Mouse (Mus musculus): ENCODE measurements at regions not wholly inside any gene's neighbourhood (a gene's known extent, or its start where the extent isn't known, plus 50 kb on each side); places are given as distances from the start of the nearest gene placed in this dataset.

- Histone ChIP-seq H3K4me3 (ENCODE audit: low read depth, low read length) (no peak overlapping the region), H3K9ac (replicated peaks) (no peak overlapping the region), H3K4me1 (ENCODE audit: insufficient read depth) (peaks cover 5% of the 10 kb centered on the region), H3K27me3 (ENCODE audit: insufficient read depth, low read length) (no peaks in the 10 kb centered on the region), H3K36me3 (replicated peaks; ENCODE audit: insufficient read depth, low read length) (no peaks in the 10 kb centered on the region), H3K27ac (ENCODE audit: low read depth) (peak overlapping the region; percentile 1; the same call in 1 of the 2 replicates), H3K9me3 (ENCODE audit: low read length) (no peaks in the 10 kb centered on the region), H3K4me2 (ENCODE audit: low read depth, low read length) (no peak overlapping the region)
- TF ChIP-seq CTCF (IDR thresholded peaks at IDR 0.05; ENCODE audit: low read depth) = no peak
- TF ChIP-seq EP300 (IDR thresholded peaks at IDR 0.05; ENCODE audit: low read depth) = no peak
- ATAC-seq (no peak), DNase-seq (no peak)
- WGBS (ENCODE audit: insufficient replicate concordance) = 77% methylated on average over 7 of the region's 7 CpGs
These were observed 1248.8 kb upstream of the A1bg start for GRCm38 (mm10) chr15:62171632-62172031.

- 46% methylated on average over 2 of the region's 2 CpGs for WGBS (ENCODE audit: insufficient replicate concordance)
- Histone ChIP-seq H3K9ac (replicated peaks) (no peak overlapping the region), H3K4me3 (ENCODE audit: low read depth, low read length) (no peak overlapping the region), H3K4me1 (ENCODE audit: insufficient read depth) (peaks cover 5% of the 10 kb centered on the region), H3K27me3 (ENCODE audit: insufficient read depth, low read length) (no peaks in the 10 kb centered on the region), H3K4me2 (ENCODE audit: low read depth, low read length) (no peak overlapping the region), H3K9me3 (ENCODE audit: low read length) (no peaks in the 10 kb centered on the region), H3K36me3 (replicated peaks; ENCODE audit: insufficient read depth, low read length) (no peaks in the 10 kb centered on the region), H3K27ac (ENCODE audit: low read depth) (peak overlapping the region; percentile 1; the same call in 1 of the 2 replicates)
- TF ChIP-seq EP300 (IDR thresholded peaks at IDR 0.05; ENCODE audit: low read depth) (no peak), CTCF (IDR thresholded peaks at IDR 0.05; ENCODE audit: low read depth) (no peak)
- no peak for DNase-seq
- no peak for ATAC-seq
These were observed 1248.4 kb upstream of the A1bg start for GRCm38 (mm10) chr15:62171167-62171566.

GRCm38 (mm10) chr15:62170337-62170736 is 1247.5 kb upstream of the A1bg start:
- H3K4me2 ChIP-seq (ENCODE audit: low read depth, low read length) = no peak overlapping the region
- H3K9ac ChIP-seq (replicated peaks) = no peak overlapping the region
- no peak overlapping the region for H3K4me3 ChIP-seq (ENCODE audit: low read depth, low read length)
- H3K4me1 ChIP-seq (ENCODE audit: insufficient read depth) = peaks cover 5% of the 10 kb centered on the region
- H3K27me3 ChIP-seq (ENCODE audit: insufficient read depth, low read length) = no peaks in the 10 kb centered on the region
- ATAC-seq (no peak), DNase-seq (no peak)
- H3K9me3 ChIP-seq (ENCODE audit: low read length) = no peaks in the 10 kb centered on the region
- peak overlapping the region; percentile 24; the same call in 1 of the 2 replicates for H3K27ac ChIP-seq (ENCODE audit: low read depth)
- H3K36me3 ChIP-seq (replicated peaks; ENCODE audit: insufficient read depth, low read length) = no peaks in the 10 kb centered on the region
- TF ChIP-seq EP300 (IDR thresholded peaks at IDR 0.05; ENCODE audit: low read depth) (no peak), CTCF (IDR thresholded peaks at IDR 0.05; ENCODE audit: low read depth) (no peak)
- 85% methylated on average over 4 of the region's 4 CpGs for WGBS (ENCODE audit: insufficient replicate concordance)

- ATAC-seq (no peak), DNase-seq (no peak)
- H3K4me1 ChIP-seq (ENCODE audit: insufficient read depth) = peaks cover 10% of the 10 kb centered on the region
- no peak for TF ChIP-seq EP300 (IDR thresholded peaks at IDR 0.05; ENCODE audit: low read depth)
- no peak for TF ChIP-seq CTCF (IDR thresholded peaks at IDR 0.05; ENCODE audit: low read depth)
- no peaks in the 10 kb centered on the region for H3K36me3 ChIP-seq (replicated peaks; ENCODE audit: insufficient read depth, low read length)
- peak overlapping the region; percentile 62; the same call in 1 of the 2 replicates for H3K27ac ChIP-seq (ENCODE audit: low read depth)
- 72% methylated on average over 3 of the region's 3 CpGs for WGBS (ENCODE audit: insufficient replicate concordance)
- no peak overlapping the region for H3K4me2 ChIP-seq (ENCODE audit: low read depth, low read length)
- no peaks in the 10 kb centered on the region for H3K9me3 ChIP-seq (ENCODE audit: low read length)
- no peak overlapping the region for H3K4me3 ChIP-seq (ENCODE audit: low read depth, low read length)
- no peaks in the 10 kb centered on the region for H3K27me3 ChIP-seq (ENCODE audit: insufficient read depth, low read length)
- H3K9ac ChIP-seq (replicated peaks) = no peak overlapping the region
These were observed 1246.8 kb upstream of the A1bg start for GRCm38 (mm10) chr15:62169591-62170019.

- no peaks in the 10 kb centered on the region for H3K36me3 ChIP-seq (replicated peaks; ENCODE audit: insufficient read depth, low read length)
- no peak overlapping the region for H3K4me3 ChIP-seq (ENCODE audit: low read depth, low read length)
- H3K9ac ChIP-seq (replicated peaks) = no peak overlapping the region
- peak overlapping the region; percentile 62; the same call in 1 of the 2 replicates for H3K27ac ChIP-seq (ENCODE audit: low read depth)
- peaks cover 10% of the 10 kb centered on the region for H3K4me1 ChIP-seq (ENCODE audit: insufficient read depth)
- WGBS (ENCODE audit: insufficient replicate concordance) = 84% methylated on average over 8 of the region's 8 CpGs
- TF ChIP-seq CTCF (IDR thresholded peaks at IDR 0.05; ENCODE audit: low read depth) = no peak
- no peak overlapping the region for H3K4me2 ChIP-seq (ENCODE audit: low read depth, low read length)
- ATAC-seq (no peak), DNase-seq (no peak)
- no peaks in the 10 kb centered on the region for H3K9me3 ChIP-seq (ENCODE audit: low read length)
- no peaks in the 10 kb centered on the region for H3K27me3 ChIP-seq (ENCODE audit: insufficient read depth, low read length)
These were observed 1246.3 kb upstream of the A1bg start for GRCm38 (mm10) chr15:62168958-62169590.

- H3K9me3 ChIP-seq (ENCODE audit: low read length) = no peaks in the 10 kb centered on the region
- H3K4me1 ChIP-seq (ENCODE audit: insufficient read depth) = peaks cover 12% of the 10 kb centered on the region
- no peak for ATAC-seq
- WGBS (ENCODE audit: insufficient replicate concordance) = 88% methylated on average over 2 of the region's 2 CpGs
- no peak for TF ChIP-seq EP300 (IDR thresholded peaks at IDR 0.05; ENCODE audit: low read depth)
- no peak for TF ChIP-seq CTCF (IDR thresholded peaks at IDR 0.05; ENCODE audit: low read depth)
- no peak overlapping the region for H3K9ac ChIP-seq (replicated peaks)
- H3K4me3 ChIP-seq (ENCODE audit: low read depth, low read length) = no peak overlapping the region
- no peaks in the 10 kb centered on the region for H3K36me3 ChIP-seq (replicated peaks; ENCODE audit: insufficient read depth, low read length)
- no peak overlapping the region for H3K27ac ChIP-seq (ENCODE audit: low read depth)
- no peaks in the 10 kb centered on the region for H3K27me3 ChIP-seq (ENCODE audit: insufficient read depth, low read length)
- no peak for DNase-seq
- H3K4me2 ChIP-seq (ENCODE audit: low read depth, low read length) = no peak overlapping the region
These were observed 1245.7 kb upstream of the A1bg start for GRCm38 (mm10) chr15:62168522-62168921.
